Mouse (Mus musculus) cortical plate, adult 2 months (tissue): ENCODE measurements at regions not wholly inside any gene's neighbourhood (a gene's known extent, or its start where the extent isn't known, plus 50 kb on each side); places are given as distances from the start of the nearest gene placed in this dataset.
"Not testable (repeated sequence)": the region's sequence is repeated elsewhere in the genome, so short reads cannot be mapped to it uniquely, and the experiment has no call there.

Experiments
- CTCF ChIP-seq: fragments of 200-500 bp; IDR thresholded peaks from 2 replicates; pipeline ENCODE4 v1.5.1; 2011; ENCODE audit warnings: mild to moderate bottlenecking, control low read depth, low read length; ENCODE audit not compliant: insufficient read depth; ENCODE audit errors: extremely low read depth
- POLR2A ChIP-seq: fragments of 200-500 bp; IDR thresholded peaks from 2 replicates; pipeline ENCODE4 v1.6.1; 2011; ENCODE audit warnings: mild to moderate bottlenecking, low read length, control low read depth; ENCODE audit not compliant: insufficient read depth; ENCODE audit errors: extremely low read depth

- not testable (repeated sequence) for TF ChIP-seq CTCF, POLR2A
Measured at GRCm38 (mm10) chr1:43333488-43333887, 110.9 kb upstream of the Nck2 start.
